In genomic region chr14:22152701-22153100, GRCm38 (mm10) we compare ENCODE assay signal across 11 mouse cellular contexts.
A peak's percentile ranks its signal among the peaks of the same experiment; 100 is the strongest.
DNase-seq lines count a peak whose midpoint lies in the region; ATAC-seq and TF ChIP-seq lines count a peak whose summit lies in the region.
"Had no signal": no experiment of that assay in that cellular context is flagged by ENCODE, and none has a peak within 500 bp of the region (broad histone marks: within the 10 kb centered on the region; RNA-seq: fewer than 3 reads in every experiment).

No protein-coding gene starts in this region.

- peak overlapping the region; percentile 27 for H3K4me2 ChIP-seq in hindbrain, embryonic 15.5 days
- peak overlapping the region; percentile 29 for H3K4me2 ChIP-seq in midbrain, embryonic 14.5 days (ENCODE audit: low read length)

- H3K9ac ChIP-seq in hindbrain, embryonic 15.5 days, result no peak overlapping the region
- H3K9ac ChIP-seq in midbrain, embryonic 14.5 days (replicated peaks; ENCODE audit: low read length), result no peak overlapping the region

- H3K4me3 ChIP-seq in hindbrain, embryonic 15.5 days, result no peak overlapping the region
- H3K4me3 ChIP-seq in midbrain, embryonic 14.5 days (replicated peaks; ENCODE audit: low read depth, low read length), result no peak overlapping the region
- H3K4me3 ChIP-seq in layer of hippocampus, adult 2 months, result no peak overlapping the region; the same call in 1 of the 2 replicates

- peaks cover 18% of the 10 kb centered on the region for H3K4me1 ChIP-seq in hindbrain, embryonic 15.5 days (replicated peaks)
- H3K4me1 ChIP-seq in midbrain, embryonic 14.5 days (ENCODE audit: control insufficient read depth, insufficient read depth, low read length), result peaks cover 29% of the 10 kb centered on the region

- peak; percentile 76 for DNase-seq in brain, embryonic 14.5 days (ENCODE audit: low read depth)
- DNase-seq in embryo, embryonic 11 days, result peak; percentile 47
- peak; percentile 58 for DNase-seq in midbrain, embryonic 14.5 days
- DNase-seq in layer of hippocampus, adult 11-12 months (ENCODE audit: low spot score), result no peak
- DNase-seq in frontal cortex, adult 2 months (ENCODE audit: extremely low spot score in 1 of 2, low spot score in 1 of 2), result no peak
- DNase-seq in layer of hippocampus, adult 2 months (ENCODE audit: low spot score in 2 of 2), result no peak
- DNase-seq: gastrocnemius, postnatal 36 days; heart, postnatal 14 days; kidney, postnatal 14 days had no signal

- ATAC-seq in hindbrain, embryonic 15.5 days (ENCODE audit: low FRiP score, low read depth), result peak; percentile 45; the same call in 1 of the 2 replicates
- no peak for ATAC-seq in midbrain, embryonic 14.5 days (ENCODE audit: low FRiP score, low TSS enrichment)
- ATAC-seq: lung, postnatal 0 days had no signal

- 17% methylated on average over 13 of the region's 13 CpGs for WGBS in hindbrain, embryonic 15.5 days
- 18% methylated on average over 13 of the region's 13 CpGs for WGBS in midbrain, embryonic 14.5 days

- H3K27me3 ChIP-seq in hindbrain, embryonic 15.5 days, result peaks cover 3% of the 10 kb centered on the region; the same call in 1 of the 2 replicates
- H3K27me3 ChIP-seq in midbrain, embryonic 14.5 days (ENCODE audit: control insufficient read depth, insufficient read depth, low read length), result no peaks in the 10 kb centered on the region; the same call in 1 of the 2 replicates

- no peak overlapping the region for H3K27ac ChIP-seq in hindbrain, embryonic 15.5 days (replicated peaks)
- 0 out of 2 replicates have a peak overlapping the region, but pooled peaks have one; percentile 26 for H3K27ac ChIP-seq in midbrain, embryonic 14.5 days (replicated peaks; ENCODE audit: low read depth, low read length)
- no peak overlapping the region for H3K27ac ChIP-seq in layer of hippocampus, adult 2 months

- H3K36me3 ChIP-seq in hindbrain, embryonic 15.5 days, result no peaks in the 10 kb centered on the region
- H3K36me3 ChIP-seq in midbrain, embryonic 14.5 days (ENCODE audit: control insufficient read depth, insufficient read depth, low read length), result no peaks in the 10 kb centered on the region

- H3K9me3 ChIP-seq in hindbrain, embryonic 15.5 days, result no peaks in the 10 kb centered on the region
- H3K9me3 ChIP-seq in midbrain, embryonic 14.5 days (ENCODE audit: control insufficient read depth, low read length), result no peaks in the 10 kb centered on the region

- no peak for TF ChIP-seq CTCF in brain, embryonic 14.5 days (IDR thresholded peaks at IDR 0.05; ENCODE audit: borderline replicate concordance, extremely low read depth, insufficient read depth, insufficient read length)
- no peak for TF ChIP-seq CTCF in layer of hippocampus, adult 2 months (conservative IDR thresholded peaks at IDR 0.05)

- TF ChIP-seq POLR2A in brain, embryonic 14.5 days (IDR thresholded peaks at IDR 0.05; ENCODE audit: borderline replicate concordance, extremely low read depth, insufficient read depth, insufficient read length, poor library complexity, severe bottlenecking), result no peak

Comparison
In these comparisons a context has a peak if more than half of its experiments do, and no peak if none do; other contexts are left out.
1. DNase-seq: peak in brain, embryonic 14.5 days (single experiment), embryo, embryonic 11 days (single experiment) and midbrain, embryonic 14.5 days (single experiment); none in layer of hippocampus, adult 11-12 months (single experiment), frontal cortex, adult 2 months (0 of 2) and layer of hippocampus, adult 2 months (0 of 2).